Mouse (Mus musculus) neutrophil, adult 59 days (primary cell): ENCODE data around the gene Ran. TPM values are rescaled to one million over a fixed set of nuclear protein-coding genes. Genes with fewer than 3 reads are reported as not detected.

ENCODE experiments used
- total RNA-seq, 2 experiments: library from RNA; stranded (reverse); gene quantifications; 1 replicate in 1 of 2; 2 replicates in 1 of 2; pipeline ENCODE4 v1.2.4; 2023

The Ran gene
- 100 to 1,000 TPM; 120 to 121 TPM for total RNA-seq

GRCm38 (mm10) chr5:129019497-129020299 lies at the start of gene Ran:
Ran (plus strand) TSS chr5:129020069.

GRCm38 (mm10) chr5:129008412-129008826 lies 11.4 kb upstream of the Ran start, which contains the start of gene Stx2:
Stx2 (minus strand) TSS chr5:129008574.

Other genes with a start within 250 kb of the Ran start
- not detected for gene Rimbp2, start 66.6 kb upstream of the Ran start, total RNA-seq
- 10 to 100 TPM; 36.6 to 37.1 TPM for gene Stx2, start 11.5 kb upstream of the Ran start, total RNA-seq
- under 1 TPM in 1 of 2 experiments, not detected in 1; 0.11 TPM for gene Adgrd1, start 76.7 kb downstream of the Ran start, total RNA-seq